Mouse (Mus musculus): Measurements from ENCODE around the gene Khk. TPM values are rescaled to one million over a fixed set of nuclear protein-coding genes. Genes with fewer than 3 reads are reported as not detected.

Khk gene
- polyA plus RNA-seq, 1 experiment from 2014 or later = 8.0 TPM

- Histone ChIP-seq H3K9me3 (no peaks in the 10 kb centered on the region), H3K27me3 (replicated peaks) (no peaks in the 10 kb centered on the region), H3K27ac (peak overlapping the region; percentile 99), H3K9ac (peak overlapping the region; percentile 80), H3K4me2 (peak overlapping the region; percentile 59), H3K4me1 (peaks cover 21% of the 10 kb centered on the region), H3K4me3 (peak overlapping the region; percentile 78), H3K36me3 (replicated peaks) (peaks cover 34% of the 10 kb centered on the region)
- ATAC-seq (replicated peaks) = peak; percentile 25
- WGBS = under 1% methylated on average over 42 of the region's 42 CpGs
Observed at GRCm38 (mm10) chr5:30889088-30889754, 32.0 kb upstream of the Khk start.

GRCm38 (mm10) chr5:30890375-30890774 is 30.9 kb upstream of the Khk start:
- Histone ChIP-seq H3K4me3 (peak overlapping the region; percentile 78), H3K4me2 (peak overlapping the region; percentile 59), H3K9ac (peak overlapping the region; percentile 80), H3K27ac (peak overlapping the region; percentile 99; the same call in 1 of the 2 replicates), H3K27me3 (replicated peaks) (no peaks in the 10 kb centered on the region), H3K9me3 (no peaks in the 10 kb centered on the region), H3K4me1 (peaks cover 21% of the 10 kb centered on the region), H3K36me3 (replicated peaks) (peaks cover 45% of the 10 kb centered on the region)
- ATAC-seq (replicated peaks) = no peak
- 86% methylated on average over 7 of the region's 7 CpGs for WGBS

- Histone ChIP-seq H3K36me3 (replicated peaks) (peaks cover 30% of the 10 kb centered on the region), H3K9ac (no peak overlapping the region), H3K4me3 (no peak overlapping the region), H3K4me2 (no peak overlapping the region), H3K9me3 (no peaks in the 10 kb centered on the region), H3K27me3 (replicated peaks) (no peaks in the 10 kb centered on the region), H3K27ac (no peak overlapping the region), H3K4me1 (peaks cover 19% of the 10 kb centered on the region)
- ATAC-seq (replicated peaks) = no peak
- 95% methylated on average over 5 of the region's 5 CpGs for WGBS
Observed at GRCm38 (mm10) chr5:30901860-30902259, 19.4 kb upstream of the Khk start.

GRCm38 (mm10) chr5:30907413-30908059 is 13.7 kb upstream of the Khk start, which contains the start of gene Ost4:
TSS of gene Ost4 (minus strand) at chr5:30907788.
- Histone ChIP-seq H3K36me3 (replicated peaks) (peaks cover 26% of the 10 kb centered on the region), H3K9me3 (no peaks in the 10 kb centered on the region)
- under 1% methylated on average over 58 of the region's 58 CpGs for WGBS

GRCm38 (mm10) chr5:30908426-30909299 is 12.6 kb upstream of the Khk start:
- peaks cover 35% of the 10 kb centered on the region for H3K4me1 ChIP-seq
- H3K4me3 ChIP-seq = peak overlapping the region; percentile 71
- no peak; the same call in 1 of the 2 replicates for ATAC-seq (replicated peaks)
- peak overlapping the region; percentile 77; the same call in 1 of the 2 replicates for H3K9ac ChIP-seq
- H3K9me3 ChIP-seq = no peaks in the 10 kb centered on the region
- H3K36me3 ChIP-seq (replicated peaks) = peaks cover 18% of the 10 kb centered on the region
- H3K27ac ChIP-seq = peak overlapping the region; percentile 84; the same call in 1 of the 2 replicates
- WGBS = 55% methylated on average over 13 of the region's 13 CpGs
- peak overlapping the region; percentile 96 for H3K4me2 ChIP-seq
- H3K27me3 ChIP-seq (replicated peaks) = no peaks in the 10 kb centered on the region

More at GRCm38 (mm10) chr5:30907413-30908059, 13.7 kb upstream of the Khk start, which contains the start of gene Ost4:
- Histone ChIP-seq H3K27me3 (replicated peaks) (no peaks in the 10 kb centered on the region), H3K4me1 (peaks cover 30% of the 10 kb centered on the region), H3K4me2 (peak within 1 kb of the TSS; percentile 96), H3K9ac (peak within 1 kb of the TSS; percentile 77), H3K27ac (peak within 1 kb of the TSS; percentile 84), H3K4me3 (peak within 1 kb of the TSS; percentile 71)
- ATAC-seq (replicated peaks) = peak; percentile 95

- H3K27me3 ChIP-seq (replicated peaks) = no peaks in the 10 kb centered on the region
- no peak overlapping the region for H3K27ac ChIP-seq
- no peaks in the 10 kb centered on the region for H3K9me3 ChIP-seq
- H3K4me3 ChIP-seq = no peak overlapping the region
- H3K4me1 ChIP-seq = peaks cover 37% of the 10 kb centered on the region
- H3K4me2 ChIP-seq = no peak overlapping the region
- no peak for ATAC-seq (replicated peaks)
- WGBS = 68% methylated on average over 7 of the region's 7 CpGs
- no peak overlapping the region for H3K9ac ChIP-seq
- H3K36me3 ChIP-seq (replicated peaks) = peaks cover 13% of the 10 kb centered on the region
Observed at GRCm38 (mm10) chr5:30909300-30909659, 12.0 kb upstream of the Khk start.

- H3K4me1 ChIP-seq = peaks cover 37% of the 10 kb centered on the region
Observed at GRCm38 (mm10) chr5:30909863-30910262, 11.4 kb upstream of the Khk start.

GRCm38 (mm10) chr5:30910481-30910880 is 10.8 kb upstream of the Khk start:
- ATAC-seq (replicated peaks) = no peak
- H3K27ac ChIP-seq = no peak overlapping the region
- 0 out of 2 replicates have a peak, but pooled peaks cover 1% of the 10 kb centered on the region for H3K36me3 ChIP-seq (replicated peaks)
- H3K27me3 ChIP-seq (replicated peaks) = no peaks in the 10 kb centered on the region
- H3K9me3 ChIP-seq = no peaks in the 10 kb centered on the region
- H3K9ac ChIP-seq = no peak overlapping the region
- no peak overlapping the region for H3K4me2 ChIP-seq
- H3K4me3 ChIP-seq = no peak overlapping the region
- H3K4me1 ChIP-seq = peaks cover 35% of the 10 kb centered on the region

More at GRCm38 (mm10) chr5:30909863-30910262, 11.4 kb upstream of the Khk start:
- WGBS = 85% methylated on average over 7 of the region's 7 CpGs
- Histone ChIP-seq H3K36me3 (replicated peaks) (peaks cover 7% of the 10 kb centered on the region), H3K27ac (no peak overlapping the region), H3K9ac (no peak overlapping the region), H3K27me3 (replicated peaks) (no peaks in the 10 kb centered on the region), H3K9me3 (no peaks in the 10 kb centered on the region), H3K4me2 (no peak overlapping the region), H3K4me3 (no peak overlapping the region)
- no peak for ATAC-seq (replicated peaks)

- peak overlapping the region; percentile 62; the same call in 1 of the 2 replicates for H3K27ac ChIP-seq
- 48% methylated on average over 5 of the region's 5 CpGs for WGBS
- no peaks in the 10 kb centered on the region for H3K9me3 ChIP-seq
- no peaks in the 10 kb centered on the region for H3K36me3 ChIP-seq (replicated peaks)
- H3K4me1 ChIP-seq = peaks cover 26% of the 10 kb centered on the region
- no peak overlapping the region for H3K4me3 ChIP-seq
- H3K4me2 ChIP-seq = no peak overlapping the region
- ATAC-seq (replicated peaks) = no peak
- no peaks in the 10 kb centered on the region for H3K27me3 ChIP-seq (replicated peaks)
- no peak overlapping the region for H3K9ac ChIP-seq
Observed at GRCm38 (mm10) chr5:30912156-30912555, 9.1 kb upstream of the Khk start.

- no peaks in the 10 kb centered on the region for H3K27me3 ChIP-seq (replicated peaks)
- H3K27ac ChIP-seq = peak within 1 kb of the TSS; percentile 62
- H3K9ac ChIP-seq = no peak within 1 kb of the TSS
- 33% methylated on average over 13 of the region's 13 CpGs for WGBS
- H3K4me1 ChIP-seq = peaks cover 22% of the 10 kb centered on the region
- no peaks in the 10 kb centered on the region for H3K36me3 ChIP-seq (replicated peaks)
- H3K4me2 ChIP-seq = peak within 1 kb of the TSS; percentile 22
- no peaks in the 10 kb centered on the region for H3K9me3 ChIP-seq
- no peak within 1 kb of the TSS for H3K4me3 ChIP-seq
- no peak for ATAC-seq (replicated peaks)
Observed at GRCm38 (mm10) chr5:30913060-30913841, 8.0 kb upstream of the Khk start, which contains the start of gene Emilin1. TSS of gene Emilin1 (plus strand) at chr5:30913402.

GRCm38 (mm10) chr5:30914101-30914635 is 7.1 kb upstream of the Khk start:
- Histone ChIP-seq H3K9me3 (no peaks in the 10 kb centered on the region), H3K36me3 (replicated peaks) (no peaks in the 10 kb centered on the region), H3K4me2 (peak overlapping the region; percentile 22; the same call in 1 of the 2 replicates), H3K9ac (no peak overlapping the region), H3K27ac (peak overlapping the region; percentile 62; the same call in 1 of the 2 replicates), H3K4me3 (no peak overlapping the region), H3K27me3 (replicated peaks) (no peaks in the 10 kb centered on the region), H3K4me1 (peaks cover 18% of the 10 kb centered on the region)
- WGBS = 87% methylated on average over 7 of the region's 7 CpGs
- ATAC-seq (replicated peaks) = no peak
